Mouse (Mus musculus) G1E (cell line): ENCODE measurements around the gene 1700028P14Rik.

Experiments
- CTCF ChIP-seq: IDR thresholded peaks from 2 replicates; pipeline ENCODE4 v1.5.1; 2012; ENCODE audit warnings: low read depth, low read length, inconsistent platforms, mixed read lengths
- GATA1 ChIP-seq: IDR thresholded peaks from 2 replicates; pipeline ENCODE4 v1.6.1; 2012; ENCODE audit warnings: borderline replicate concordance, low read length, inconsistent platforms, mixed read lengths

GRCm38 (mm10) chr19:23686962-23687295 is 34.3 kb upstream of the 1700028P14Rik start:
- no peak for TF ChIP-seq CTCF
- no peak for TF ChIP-seq GATA1
